Mouse (Mus musculus) hindbrain, embryonic 15.5 days (tissue): ENCODE measurements around the gene Hnrnph3. TPM values are rescaled to one million over a fixed set of nuclear protein-coding genes. Genes with fewer than 3 reads are reported as not detected.

Experiments
- ATAC-seq: fragments of 200-750 bp; cut with Nextera tagmentation; 2 replicates; pipeline ENCODE4 v1.8.0; 2017; ENCODE audit warnings: low read depth, moderate number of reproducible peaks, moderate TSS enrichment; ENCODE audit not compliant: low FRiP score
- H3K27ac ChIP-seq: fragments of 300-500 bp; sonication (generic); replicated peaks from 2 replicates; pipeline ENCODE4 v1.5.1; 2015; ENCODE audit warnings: mild to moderate bottlenecking, inconsistent platforms
- H3K27me3 ChIP-seq: fragments of 300-500 bp; sonication (generic); 2 replicates; pipeline ENCODE4 v1.6.1; 2015; ENCODE audit warnings: control low read depth, inconsistent platforms
- H3K36me3 ChIP-seq: fragments of 300-500 bp; sonication (generic); 2 replicates; pipeline ENCODE4 v1.6.1; 2015; ENCODE audit warnings: control low read depth, inconsistent platforms
- H3K4me1 ChIP-seq: fragments of 300-500 bp; sonication (generic); replicated peaks from 2 replicates; pipeline ENCODE4 v1.6.1; 2015; ENCODE audit warnings: control low read depth, inconsistent platforms
- H3K4me2 ChIP-seq: fragments of 300-500 bp; sonication (generic); 2 replicates; pipeline ENCODE4 v1.6.1; 2015; ENCODE audit warnings: moderate library complexity, mild to moderate bottlenecking, inconsistent platforms
- H3K4me3 ChIP-seq: fragments of 300-500 bp; sonication (generic); 2 replicates; pipeline ENCODE4 v1.5.1; 2015; ENCODE audit warnings: mild to moderate bottlenecking, inconsistent platforms
- H3K9ac ChIP-seq: fragments of 300-500 bp; sonication (generic); 2 replicates; pipeline ENCODE4 v1.6.1; 2015; ENCODE audit warnings: inconsistent platforms
- H3K9me3 ChIP-seq: fragments of 300-500 bp; sonication (generic); 2 replicates; pipeline ENCODE4 v1.6.1; 2016; ENCODE audit warnings: control low read depth, inconsistent platforms
- WGBS: fragments of 180-500 bp; shearing (Covaris S2); methylation state at CpG from one replicate; pipeline ENCODE4 v1.1.7; 2015; 5-methylcytosine and 5-hydroxymethylcytosine counted together
- polyA plus RNA-seq: library from polyadenylated mRNA; unstranded; fragments of >200 nt; fragmentation: Nextera tagmentation; extraction: Ambion mirVana; gene quantifications from 2 replicates; pipeline ENCODE4 v1.2.1, GENCODE M21; 2015

Hnrnph3 gene
- polyA plus RNA-seq, 1 experiment from 2014 or later: 141 TPM

DNA sequence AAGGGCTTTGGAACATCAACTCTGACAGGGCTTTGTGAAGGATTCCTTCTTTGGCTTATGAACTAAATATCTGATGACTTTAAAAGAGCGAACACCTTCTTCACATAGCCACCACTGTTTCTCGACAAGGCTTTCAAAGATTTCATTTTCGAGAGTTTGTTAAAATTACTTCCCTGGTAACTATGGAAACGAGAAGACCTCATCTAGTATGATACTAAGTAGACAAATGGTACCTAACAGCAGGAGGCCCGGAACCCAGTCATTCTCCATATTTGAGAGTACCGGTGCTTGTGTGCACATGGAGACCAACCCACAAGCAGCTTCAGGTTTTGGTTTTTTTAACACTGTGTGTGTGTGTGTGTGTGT, 2.8 kb upstream of the Hnrnph3 start:
- ATAC-seq: no peak
- Histone ChIP-seq H3K4me1 (peaks cover 38% of the 10 kb centered on the region), H3K36me3 (no peaks in the 10 kb centered on the region), H3K9me3 (no peaks in the 10 kb centered on the region), H3K27me3 (no peaks in the 10 kb centered on the region), H3K4me2 (peak overlapping the region; percentile 59), H3K27ac (peak overlapping the region; percentile 99), H3K9ac (no peak overlapping the region), H3K4me3 (no peak overlapping the region)
- 20% methylated on average over 6 of the region's 6 CpGs for WGBS

- no peak for ATAC-seq
These were observed 2.3 kb upstream of the Hnrnph3 start for GRCm38 (mm10) chr10:63026156-63026794.

GRCm38 (mm10) chr10:63025491-63026011, 1.5 kb upstream of the Hnrnph3 start:
- H3K9me3 ChIP-seq: no peaks in the 10 kb centered on the region
- H3K36me3 ChIP-seq: no peaks in the 10 kb centered on the region
- no peak for ATAC-seq
- H3K27ac ChIP-seq: peak overlapping the region; percentile 99
- H3K4me2 ChIP-seq: peak overlapping the region; percentile 59
- H3K27me3 ChIP-seq: no peaks in the 10 kb centered on the region
- H3K9ac ChIP-seq: no peak overlapping the region
- 0 out of 2 replicates have a peak overlapping the region, but pooled peaks have one; percentile 86 for H3K4me3 ChIP-seq
- H3K4me1 ChIP-seq: peaks cover 50% of the 10 kb centered on the region
- whole genome bisulfite sequencing: 8% methylated on average over 6 of the region's 6 CpGs

More at GRCm38 (mm10) chr10:63026156-63026794, 2.3 kb upstream of the Hnrnph3 start:
- Histone ChIP-seq H3K4me3 (peak overlapping the region; percentile 8; the same call in 1 of the 2 replicates), H3K4me1 (peaks cover 43% of the 10 kb centered on the region), H3K9me3 (no peaks in the 10 kb centered on the region), H3K27me3 (no peaks in the 10 kb centered on the region), H3K27ac (peak overlapping the region; percentile 99), H3K36me3 (no peaks in the 10 kb centered on the region), H3K4me2 (peak overlapping the region; percentile 59), H3K9ac (no peak overlapping the region)
- 3% methylated on average over 8 of the region's 8 CpGs for WGBS

DNA sequence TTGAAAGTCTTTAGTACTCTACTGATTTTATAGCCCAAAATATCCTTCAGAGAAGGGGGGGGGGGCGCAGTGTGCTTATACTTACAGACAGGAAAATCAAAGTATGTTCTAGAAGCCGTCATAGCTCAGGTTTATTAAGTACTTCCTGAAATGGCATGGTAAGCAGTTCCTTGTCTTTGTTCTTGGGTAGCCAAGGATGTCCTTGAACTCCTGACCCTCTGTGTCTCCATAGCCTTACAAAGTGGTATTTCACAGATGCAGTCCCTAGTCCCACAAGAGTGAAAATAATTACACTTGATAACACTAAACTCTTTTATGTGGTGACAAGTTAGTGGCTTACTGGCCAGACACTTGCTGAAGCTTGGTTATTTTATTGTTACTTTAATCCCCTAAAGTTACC, 999 bp upstream of the Hnrnph3 start:
- WGBS: 24% methylated on average over 2 of the region's 2 CpGs
- ATAC-seq: no peak

DNA sequence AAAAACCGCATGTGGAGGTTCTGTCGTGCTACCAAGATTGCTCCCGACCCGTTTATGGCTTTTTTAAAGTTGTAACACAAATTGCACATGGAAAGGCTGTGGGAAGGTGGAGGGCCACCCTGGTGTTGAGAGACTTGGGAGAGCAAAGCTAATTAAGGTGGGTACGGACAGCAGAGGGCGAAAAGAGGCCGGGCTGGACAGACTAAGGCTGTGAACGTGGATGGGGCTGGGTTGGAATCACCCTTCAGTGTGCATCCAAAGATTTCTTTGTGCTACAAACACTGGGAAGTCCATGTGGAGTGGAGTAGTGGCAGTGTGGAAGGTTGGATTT, 528 bp upstream of the Hnrnph3 start:
- Histone ChIP-seq H3K4me3 (peak overlapping the region; percentile 86), H3K4me2 (peak overlapping the region; percentile 59), H3K9ac (peak overlapping the region; percentile 68), H3K27me3 (no peaks in the 10 kb centered on the region), H3K27ac (peak overlapping the region; percentile 99), H3K4me1 (peaks cover 57% of the 10 kb centered on the region), H3K36me3 (no peaks in the 10 kb centered on the region), H3K9me3 (no peaks in the 10 kb centered on the region)
- 0% methylated on average over 8 of the region's 8 CpGs for WGBS
- peak; percentile 32; the same call in 1 of the 2 replicates for ATAC-seq

More for the DNA sequence above, 999 bp upstream of the Hnrnph3 start:
- H3K36me3 ChIP-seq: no peaks in the 10 kb centered on the region
- peak overlapping the region; percentile 86 for H3K4me3 ChIP-seq
- H3K9me3 ChIP-seq: no peaks in the 10 kb centered on the region
- peak overlapping the region; percentile 59 for H3K4me2 ChIP-seq
- H3K27ac ChIP-seq: peak overlapping the region; percentile 99
- peak overlapping the region; percentile 68 for H3K9ac ChIP-seq
- H3K27me3 ChIP-seq: no peaks in the 10 kb centered on the region
- H3K4me1 ChIP-seq: peaks cover 56% of the 10 kb centered on the region

DNA sequence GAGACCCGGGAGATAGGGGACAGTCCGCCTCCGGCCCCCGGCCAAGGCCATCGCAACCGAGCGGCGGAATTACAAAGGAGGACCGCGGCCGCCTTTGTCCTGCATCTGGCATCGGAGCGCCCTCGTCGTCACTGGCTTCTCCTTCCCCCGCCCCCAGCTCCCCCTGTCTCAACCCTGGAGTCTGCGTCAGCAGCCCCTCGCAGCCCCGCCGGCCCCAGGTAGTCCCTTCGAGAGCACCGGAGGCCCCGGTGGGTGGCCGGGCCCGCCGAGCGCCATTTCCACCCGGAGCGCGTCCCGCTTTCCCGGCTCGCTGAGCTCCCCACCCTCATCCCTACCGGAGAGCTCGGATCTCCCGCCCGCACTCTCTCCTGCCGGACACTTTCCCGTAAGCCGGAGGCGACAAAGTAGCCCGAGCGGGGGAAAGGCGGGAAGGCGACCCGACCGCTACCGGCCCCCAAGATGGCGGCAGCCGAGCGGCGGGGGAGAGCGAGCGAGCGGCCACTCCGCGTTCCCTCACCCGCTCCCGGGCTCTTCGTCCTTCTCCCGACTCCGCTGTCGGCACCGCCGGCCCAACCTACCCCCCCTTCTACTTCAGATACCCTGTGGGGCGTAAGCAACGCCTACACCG, 782 bp downstream of the Hnrnph3 start:
- Histone ChIP-seq H3K27me3 (no peaks in the 10 kb centered on the region), H3K4me1 (peaks cover 61% of the 10 kb centered on the region), H3K4me2 (peak overlapping the region; percentile 59), H3K27ac (peak overlapping the region; percentile 99), H3K36me3 (no peaks in the 10 kb centered on the region), H3K9ac (peak overlapping the region; percentile 85), H3K9me3 (no peaks in the 10 kb centered on the region), H3K4me3 (peak overlapping the region; percentile 86)
- under 1% methylated on average over 62 of the region's 68 CpGs for WGBS
- peak; percentile 33 for ATAC-seq

GRCm38 (mm10) chr10:63022541-63023120, 1.4 kb downstream of the Hnrnph3 start:
- H3K36me3 ChIP-seq: peaks cover 4% of the 10 kb centered on the region
- H3K9me3 ChIP-seq: no peaks in the 10 kb centered on the region
- WGBS: 0% methylated on average over 27 of the region's 27 CpGs
- H3K4me2 ChIP-seq: peak overlapping the region; percentile 59
- ATAC-seq: no peak
- peak overlapping the region; percentile 99 for H3K27ac ChIP-seq
- peak overlapping the region; percentile 86 for H3K4me3 ChIP-seq
- H3K4me1 ChIP-seq: peaks cover 57% of the 10 kb centered on the region
- no peaks in the 10 kb centered on the region for H3K27me3 ChIP-seq
- H3K9ac ChIP-seq: peak overlapping the region; percentile 85

- ATAC-seq: no peak
- peak overlapping the region; percentile 85 for H3K9ac ChIP-seq
These were observed 2.3 kb downstream of the Hnrnph3 start for GRCm38 (mm10) chr10:63021702-63022101.

GRCm38 (mm10) chr10:63019304-63019703, 4.7 kb downstream of the Hnrnph3 start:
- Histone ChIP-seq H3K9me3 (no peaks in the 10 kb centered on the region), H3K4me3 (no peak overlapping the region), H3K27me3 (no peaks in the 10 kb centered on the region), H3K4me1 (peaks cover 32% of the 10 kb centered on the region), H3K4me2 (0 out of 2 replicates have a peak overlapping the region, but pooled peaks have one; percentile 2), H3K36me3 (peaks cover 32% of the 10 kb centered on the region), H3K27ac (no peak overlapping the region), H3K9ac (no peak overlapping the region)
- ATAC-seq: no peak
- 73% methylated on average over 6 of the region's 6 CpGs for WGBS

More at GRCm38 (mm10) chr10:63021702-63022101, 2.3 kb downstream of the Hnrnph3 start:
- peaks cover 50% of the 10 kb centered on the region for H3K4me1 ChIP-seq
- H3K4me3 ChIP-seq: peak overlapping the region; percentile 86
- no peaks in the 10 kb centered on the region for H3K27me3 ChIP-seq
- H3K36me3 ChIP-seq: peaks cover 11% of the 10 kb centered on the region
- H3K4me2 ChIP-seq: peak overlapping the region; percentile 59
- H3K9me3 ChIP-seq: no peaks in the 10 kb centered on the region
- H3K27ac ChIP-seq: no peak overlapping the region
- 41% methylated on average over 4 of the region's 4 CpGs for WGBS

DNA sequence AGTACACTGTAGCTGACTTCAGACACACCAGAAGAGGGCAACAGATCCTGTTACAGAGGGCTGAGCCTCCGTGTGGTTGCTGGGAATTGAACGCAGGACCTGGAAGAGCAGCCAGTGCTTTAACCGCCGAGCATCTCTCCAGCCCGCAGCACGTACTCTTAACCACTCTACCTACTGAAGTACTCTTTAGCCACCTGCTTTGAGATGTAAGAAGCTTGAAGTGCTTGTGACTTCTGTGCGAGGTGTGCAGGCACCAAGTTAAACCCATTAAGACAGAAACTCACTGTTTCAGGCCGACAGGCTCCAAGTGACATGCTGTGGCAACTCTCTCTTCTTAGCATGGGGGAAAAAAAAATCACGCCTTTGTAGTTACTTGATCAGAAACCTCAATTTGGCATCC, 9.8 kb downstream of the Hnrnph3 start:
- ATAC-seq: no peak
- peaks cover 80% of the 10 kb centered on the region for H3K36me3 ChIP-seq
- H3K9ac ChIP-seq: no peak overlapping the region
- H3K4me3 ChIP-seq: no peak overlapping the region
- WGBS: 88% methylated on average over 9 of the region's 9 CpGs
- H3K9me3 ChIP-seq: no peaks in the 10 kb centered on the region
- H3K4me2 ChIP-seq: no peak overlapping the region
- H3K27ac ChIP-seq: no peak overlapping the region
- H3K4me1 ChIP-seq: peaks cover 6% of the 10 kb centered on the region
- no peaks in the 10 kb centered on the region for H3K27me3 ChIP-seq

- Histone ChIP-seq H3K36me3 (peaks cover 86% of the 10 kb centered on the region), H3K4me3 (no peak overlapping the region), H3K27me3 (no peaks in the 10 kb centered on the region), H3K9ac (no peak overlapping the region), H3K4me2 (no peak overlapping the region), H3K27ac (no peak overlapping the region), H3K4me1 (peaks cover under 1% of the 10 kb centered on the region), H3K9me3 (no peaks in the 10 kb centered on the region)
- no peak for ATAC-seq
- WGBS: 81% methylated on average over 3 of the region's 3 CpGs
These were observed 10.5 kb downstream of the Hnrnph3 start for GRCm38 (mm10) chr10:63013476-63013875.

DNA sequence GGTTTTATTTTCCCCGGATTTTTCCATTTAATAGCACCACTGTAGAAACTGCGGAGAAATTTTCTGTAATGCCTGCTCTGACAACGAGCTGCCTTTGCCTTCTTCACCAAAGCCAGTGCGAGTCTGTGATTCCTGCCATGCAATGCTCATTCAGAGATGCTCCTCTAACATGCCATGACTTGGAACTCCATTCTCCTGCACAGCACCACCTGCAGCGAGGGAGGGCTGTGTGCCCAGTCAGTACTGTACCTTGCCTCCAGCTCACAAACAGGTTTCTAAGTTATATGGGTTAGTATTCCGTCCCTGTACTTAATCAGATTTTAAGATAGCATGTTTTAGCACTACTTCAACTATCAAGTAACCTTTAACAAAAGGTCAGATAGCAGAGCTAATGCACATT, 12.5 kb downstream of the Hnrnph3 start:
- H3K4me3 ChIP-seq: no peak overlapping the region
- H3K4me1 ChIP-seq: no peaks in the 10 kb centered on the region
- no peak overlapping the region for H3K27ac ChIP-seq
- H3K4me2 ChIP-seq: no peak overlapping the region
- H3K36me3 ChIP-seq: peaks cover 92% of the 10 kb centered on the region
- H3K9me3 ChIP-seq: no peaks in the 10 kb centered on the region
- H3K27me3 ChIP-seq: no peaks in the 10 kb centered on the region
- H3K9ac ChIP-seq: no peak overlapping the region
- no peak for ATAC-seq
- WGBS: 83% methylated on average over 6 of the region's 6 CpGs
